Mouse (Mus musculus) cerebellum, adult (tissue): ENCODE measurements around the gene Uba52.

ENCODE experiments used
- ATAC-seq: cut with Nextera tagmentation; 2 replicates; pipeline ENCODE4 v1.9.2; 2017; ENCODE audit warnings: mild to moderate bottlenecking, moderate library complexity, mixed read lengths; ENCODE audit not compliant: insufficient number of reproducible peaks, low FRiP score, low TSS enrichment

Uba52 gene

DNA sequence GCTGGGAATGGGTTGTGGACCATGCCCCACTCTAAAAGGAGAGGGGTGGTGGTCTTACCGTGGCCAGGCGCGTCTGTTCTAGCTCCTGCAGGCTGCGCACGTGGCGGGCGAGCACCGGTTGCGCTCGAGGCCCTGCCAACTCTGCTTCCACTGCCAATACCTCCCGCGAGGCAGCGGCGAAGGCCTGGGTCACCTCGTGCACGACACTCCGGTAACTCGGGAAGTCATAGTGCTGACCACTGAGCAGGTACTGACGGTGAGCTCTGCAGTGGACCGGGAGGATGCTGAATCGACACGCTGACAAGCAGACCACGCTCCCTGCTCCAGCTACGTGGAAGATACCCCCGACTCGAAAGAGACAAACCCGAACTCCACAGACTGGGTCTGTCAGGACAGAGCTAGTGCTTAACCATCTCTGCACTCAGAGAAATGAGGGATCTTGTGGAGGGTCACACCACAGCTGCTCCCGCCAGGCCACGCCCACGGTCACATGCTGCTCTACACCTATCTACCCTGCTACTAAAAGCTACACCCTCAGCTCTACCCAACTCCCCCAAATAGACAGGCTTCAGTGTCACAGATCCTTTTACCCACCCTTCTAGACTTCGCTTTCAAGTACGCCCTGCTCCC is 4.8 kb downstream of the Uba52 start:
- ATAC-seq = no peak

DNA sequence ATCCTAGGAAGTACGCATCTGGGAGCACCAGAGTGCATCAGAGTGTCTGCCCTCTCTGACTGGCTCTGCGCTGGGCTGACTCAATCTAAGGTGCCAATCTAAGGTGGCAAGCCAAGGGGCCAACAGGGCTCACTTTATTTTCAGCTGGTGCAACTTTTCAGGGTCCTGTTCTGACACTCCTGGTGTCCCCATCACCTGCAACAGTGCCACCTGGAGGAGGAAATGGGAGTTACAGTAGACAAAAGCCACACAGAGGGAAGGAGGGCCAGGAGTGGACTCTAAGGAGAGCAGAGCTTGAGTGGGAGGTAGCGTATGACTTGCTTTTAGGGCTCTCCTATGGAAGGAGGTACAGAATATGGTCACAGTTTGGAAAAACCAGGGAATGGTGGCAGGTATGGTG is 5.8 kb downstream of the Uba52 start:
- ATAC-seq = no peak

GRCm38 (mm10) chr8:70504291-70504716 is 6.3 kb downstream of the Uba52 start:
- no peak for ATAC-seq

DNA sequence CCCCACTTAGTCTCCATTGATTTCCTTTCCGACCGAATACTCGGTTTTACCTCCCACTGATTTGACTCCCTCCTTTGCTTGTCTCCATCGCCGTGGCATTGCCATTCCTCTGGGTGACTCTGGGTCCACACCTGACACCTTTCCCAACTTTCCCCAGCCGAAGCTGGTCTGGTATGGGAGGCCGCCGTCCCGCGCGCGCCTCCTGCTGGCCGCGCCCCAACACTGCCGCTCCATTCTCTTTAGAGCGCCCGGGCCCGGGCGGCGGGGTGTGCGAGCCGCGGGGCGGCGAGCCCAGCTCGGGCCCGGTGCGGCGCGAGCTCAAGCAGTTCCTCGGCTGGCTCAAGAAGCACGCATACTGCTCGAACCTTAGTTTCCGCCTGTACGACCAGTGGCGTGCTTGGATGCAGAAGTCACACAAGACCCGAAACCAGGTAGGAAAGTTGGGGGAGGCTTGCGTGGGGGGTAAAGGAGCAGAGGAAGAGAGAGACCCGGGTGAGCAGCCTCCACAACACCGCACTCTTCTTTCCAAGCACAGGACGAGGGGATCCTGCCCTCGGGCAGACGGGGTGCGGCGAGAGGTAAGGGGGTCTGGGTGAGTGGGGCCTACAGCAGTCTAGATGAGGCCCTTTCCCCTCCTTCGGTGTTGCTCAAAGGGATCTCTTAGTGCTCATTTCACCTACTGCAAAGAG is 7.4 kb downstream of the Uba52 start:
- ATAC-seq = peak; percentile 14; the same call in 1 of the 2 replicates

DNA sequence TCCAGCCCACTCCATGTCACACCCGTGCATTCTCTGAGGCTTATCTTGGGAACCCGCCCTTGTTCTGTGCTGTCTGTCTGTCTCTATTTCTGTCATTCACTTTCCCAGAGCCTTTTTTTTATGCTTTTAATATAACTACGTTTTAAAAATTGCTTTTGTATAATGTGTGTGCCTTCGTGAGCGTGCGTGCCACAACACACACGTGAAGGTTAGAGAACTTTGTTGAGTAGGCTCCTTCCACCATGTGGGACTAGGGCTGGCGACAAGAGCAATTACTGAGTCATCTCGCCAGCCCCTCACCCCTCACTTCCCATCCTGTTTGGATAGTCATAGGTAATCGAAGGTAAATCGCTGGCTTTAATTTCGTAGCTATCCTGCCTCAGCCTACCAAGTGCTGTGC is 8.1 kb downstream of the Uba52 start:
- no peak for ATAC-seq

DNA sequence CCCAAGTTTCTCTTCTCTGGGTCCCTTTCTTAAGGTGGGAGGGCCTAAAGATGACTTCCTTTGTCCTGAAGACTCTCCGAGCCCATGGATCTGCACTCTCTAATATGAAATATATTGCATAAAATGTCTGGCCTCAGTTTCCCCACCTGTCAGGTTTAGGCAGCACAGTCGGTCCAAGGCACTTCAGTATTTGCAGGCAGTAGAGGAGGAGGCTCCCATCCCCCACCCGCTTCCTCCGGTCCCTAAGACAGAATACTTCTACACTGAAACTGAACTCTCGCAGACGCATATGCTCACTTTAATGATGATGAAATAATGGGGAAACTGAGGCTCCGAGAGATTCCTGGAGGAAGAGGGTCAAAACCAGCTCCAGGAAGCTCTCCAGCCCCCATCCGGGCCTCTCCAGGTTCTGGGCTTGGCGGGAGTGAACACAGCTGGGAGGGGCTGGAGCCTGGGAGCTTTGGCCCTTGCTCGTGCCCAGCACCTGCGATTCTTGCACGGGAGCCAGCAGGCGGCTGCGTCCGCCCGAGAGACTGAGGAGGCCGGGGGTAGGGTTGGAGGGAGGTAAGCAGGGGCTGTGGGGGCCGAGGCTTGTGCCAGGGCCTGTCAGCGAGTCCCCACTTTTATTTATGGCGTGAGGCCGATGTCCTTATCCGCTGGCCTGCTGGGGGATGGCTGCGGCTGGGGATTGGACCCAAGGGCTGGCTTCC is 8.6 kb downstream of the Uba52 start:
- ATAC-seq = no peak

DNA sequence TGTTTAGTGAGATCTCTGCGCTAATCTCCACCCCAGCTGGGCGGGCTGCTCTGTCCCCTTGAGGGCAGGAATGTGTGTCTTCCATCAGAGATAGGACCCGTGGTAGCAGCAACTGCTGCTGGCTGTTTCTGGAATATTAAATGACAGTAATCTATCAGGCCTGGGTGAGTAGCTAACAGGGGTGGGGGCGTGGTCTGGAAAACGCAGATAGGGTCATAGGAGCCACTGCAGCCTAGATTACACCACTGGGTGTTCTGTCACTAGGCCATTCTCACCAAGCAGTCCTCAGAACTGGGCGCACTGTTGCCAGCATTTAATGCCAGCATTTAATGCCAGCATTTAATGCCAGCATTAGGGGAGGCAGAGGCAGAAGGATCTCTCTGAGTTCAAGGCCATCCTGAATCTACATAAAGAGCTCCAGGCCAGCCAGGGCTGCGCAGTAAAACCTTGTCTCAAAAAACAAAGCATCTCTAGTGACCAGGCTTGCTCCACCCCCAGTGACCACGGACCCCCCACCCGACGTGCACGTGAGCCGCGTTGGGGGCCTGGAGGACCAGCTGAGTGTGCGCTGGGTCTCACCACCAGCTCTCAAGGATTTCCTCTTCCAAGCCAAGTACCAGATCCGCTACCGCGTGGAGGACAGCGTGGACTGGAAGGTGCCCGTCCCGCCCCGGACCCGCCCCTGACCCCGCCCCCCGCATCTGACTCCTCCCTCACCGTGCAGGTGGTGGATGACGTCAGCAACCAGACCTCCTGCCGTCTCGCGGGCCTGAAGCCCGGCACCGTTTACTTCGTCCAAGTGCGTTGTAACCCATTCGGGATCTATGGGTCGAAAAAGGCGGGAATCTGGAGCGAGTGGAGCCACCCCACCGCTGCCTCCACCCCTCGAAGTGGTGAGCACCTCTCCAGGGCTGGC is 10.0 kb downstream of the Uba52 start:
- ATAC-seq = no peak

DNA sequence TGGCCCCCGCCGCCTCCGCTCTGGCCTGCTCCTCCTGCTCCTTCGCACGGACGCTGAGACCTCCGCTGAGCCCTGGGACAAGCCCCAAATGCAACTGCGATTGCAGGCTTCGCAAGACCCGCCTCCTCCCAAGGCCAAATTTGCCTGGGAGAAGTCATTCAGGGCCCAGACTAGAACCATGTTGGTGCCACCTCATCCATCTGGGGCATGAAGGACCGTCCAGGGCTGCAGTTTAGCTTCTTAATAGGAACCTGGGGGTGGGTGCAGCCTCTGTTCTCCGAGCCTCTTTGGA is 14.9 kb downstream of the Uba52 start:
- no peak for ATAC-seq

DNA sequence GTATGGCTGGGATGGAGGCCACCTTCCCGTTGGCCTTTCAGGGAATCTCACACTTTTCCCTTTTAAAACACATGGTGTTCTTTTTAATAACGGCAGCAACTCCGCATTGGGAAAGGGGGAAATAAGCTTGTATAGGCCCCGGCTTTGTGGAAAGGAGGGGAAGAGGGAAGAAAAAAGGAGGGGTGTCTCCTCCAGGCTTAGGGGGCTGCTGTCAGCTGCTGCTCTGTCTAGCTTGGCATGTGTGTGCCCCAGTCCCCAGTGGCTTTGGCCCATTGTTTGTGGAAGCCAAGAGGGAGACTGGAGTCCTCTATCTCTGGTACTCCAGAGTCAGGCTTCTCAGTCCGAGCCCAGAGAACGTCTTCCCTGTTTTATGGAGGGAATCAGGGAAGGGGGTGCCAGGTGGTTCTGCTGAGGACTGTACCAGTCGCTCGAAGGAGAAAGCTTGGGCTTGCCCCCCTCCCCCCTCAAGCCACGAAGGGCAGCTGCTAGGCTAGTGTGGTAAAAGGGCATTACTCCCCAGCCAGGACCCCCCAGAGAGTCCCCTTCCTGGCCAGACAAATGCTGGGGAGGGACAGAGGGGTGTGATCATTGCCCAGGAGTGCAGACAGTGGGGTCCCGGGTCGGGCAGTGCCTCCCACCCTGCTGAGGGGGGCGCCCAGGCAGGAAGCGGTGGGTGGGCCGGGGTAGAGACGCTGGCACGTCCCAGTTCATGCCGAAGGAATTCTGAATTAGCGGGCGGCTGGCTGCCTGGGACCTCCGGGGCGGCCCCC is 15.4 kb downstream of the Uba52 start:
- no peak for ATAC-seq

GRCm38 (mm10) chr8:70494416-70494945 is 16.1 kb downstream of the Uba52 start:
- ATAC-seq = no peak

DNA sequence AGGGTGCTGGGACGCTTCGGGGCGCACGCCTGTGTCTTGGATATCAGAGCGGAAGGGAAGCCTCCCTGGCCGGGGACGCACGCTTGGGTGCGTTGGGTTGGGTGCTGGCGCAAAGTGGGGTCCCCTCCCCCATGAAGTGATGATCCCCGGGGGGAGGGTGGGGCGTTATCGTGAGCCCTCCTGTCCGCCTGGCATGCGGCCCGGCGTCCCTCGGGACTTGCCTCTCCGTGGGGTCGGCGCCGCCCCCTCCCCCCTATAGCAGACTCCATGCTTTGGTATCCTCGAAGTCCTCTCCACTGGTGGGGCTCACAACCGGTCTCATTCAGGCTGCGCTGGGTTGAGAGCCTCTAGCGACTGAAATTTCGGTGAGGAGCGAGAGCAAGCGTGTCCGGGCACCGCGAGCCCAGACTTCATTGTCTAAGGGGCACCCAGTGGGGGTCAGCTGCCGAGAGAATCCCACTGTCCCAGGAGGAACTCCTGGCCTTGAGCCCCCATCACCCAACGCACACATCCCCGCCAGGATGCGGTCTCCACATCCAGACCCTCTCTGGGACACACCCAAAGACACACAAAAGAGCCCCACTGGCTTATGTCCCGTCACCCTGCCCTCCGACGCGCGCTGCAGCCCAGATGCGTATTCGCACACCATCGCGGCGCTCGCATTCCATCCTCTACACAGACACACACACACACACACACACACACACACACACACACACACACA is 16.7 kb downstream of the Uba52 start:
- no peak for ATAC-seq

DNA sequence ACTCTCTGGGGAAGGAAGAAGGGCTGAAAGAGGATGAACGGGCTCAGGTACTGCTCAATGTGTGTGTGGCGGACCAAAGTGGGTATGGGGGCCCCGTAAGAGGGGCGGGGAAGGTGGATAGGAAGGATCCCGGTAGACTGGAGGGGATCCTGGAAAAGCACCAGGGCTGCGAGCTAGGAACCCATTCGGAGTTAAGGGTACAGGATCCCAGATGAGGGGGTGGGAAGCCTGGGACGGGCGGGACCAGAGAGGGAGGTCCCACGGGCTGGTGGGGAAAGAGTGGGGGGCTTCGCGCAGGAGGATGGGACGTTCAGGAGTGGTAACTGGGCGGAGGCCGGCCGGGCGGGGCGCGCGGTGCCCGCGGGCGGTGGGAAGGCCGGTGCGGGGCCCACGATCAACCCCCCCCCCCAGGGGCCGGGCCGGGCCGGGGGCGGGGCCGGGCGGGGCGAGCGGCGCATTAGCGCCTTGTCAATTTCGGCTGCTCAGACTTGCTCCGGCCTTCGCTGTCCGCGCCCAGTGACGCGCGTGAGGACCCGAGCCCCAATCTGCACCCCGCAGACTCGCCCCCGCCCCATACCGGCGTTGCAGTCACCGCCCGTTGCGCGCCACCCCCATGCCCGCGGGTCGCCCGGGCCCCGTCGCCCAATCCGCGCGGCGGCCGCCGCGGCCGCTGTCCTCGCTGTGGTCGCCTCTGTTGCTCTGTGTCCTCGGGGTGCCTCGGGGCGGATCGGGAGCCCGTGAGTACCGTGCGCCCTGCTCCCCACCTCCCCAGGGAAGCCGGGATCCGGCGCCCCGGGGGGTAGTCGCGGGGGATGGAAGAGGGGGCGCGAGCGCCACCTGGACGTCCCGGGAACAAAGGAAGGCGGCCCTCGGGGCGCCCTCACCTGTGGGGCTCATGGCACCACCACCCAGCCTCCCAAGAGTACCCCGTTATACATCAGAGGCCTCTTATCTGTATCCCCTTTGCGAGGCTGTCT is 17.6 kb downstream of the Uba52 start, which contains the start of gene Crlf1:
Gene Crlf1 (plus strand): TSS at position 495 of the 977 bp plus-strand sequence.
- no peak for ATAC-seq

DNA sequence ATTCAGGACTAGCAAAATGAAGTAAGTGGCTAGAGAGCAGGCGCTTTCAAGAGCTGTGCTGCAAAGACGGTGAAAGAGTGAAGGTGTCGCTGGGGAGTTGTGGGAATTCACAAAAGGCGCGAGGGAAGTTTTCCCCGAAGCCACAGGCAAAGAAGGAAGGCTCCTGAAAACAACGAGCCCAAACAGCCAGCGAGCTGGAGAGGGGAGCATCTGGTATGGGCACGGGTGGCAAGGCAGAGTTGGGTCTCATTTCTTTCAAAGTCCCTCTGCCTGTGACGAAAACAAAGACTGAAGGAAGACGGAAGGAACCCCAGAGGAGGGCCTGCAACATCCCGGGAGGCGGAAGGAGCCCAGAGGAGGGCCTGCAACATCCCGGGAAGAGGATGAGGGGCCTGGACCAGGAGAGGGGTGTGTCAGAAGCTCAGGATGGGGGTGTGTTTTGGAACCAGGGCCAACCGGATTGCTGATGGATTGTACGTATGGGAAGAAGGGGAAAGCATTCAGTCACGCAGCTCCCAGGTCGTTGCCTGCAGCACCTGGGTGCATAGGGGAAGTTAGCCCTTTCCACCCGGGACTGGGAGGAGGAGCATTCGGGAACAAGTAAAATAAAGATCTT is 19.6 kb downstream of the Uba52 start:
- no peak for ATAC-seq

GRCm38 (mm10) chr8:70490061-70490879 is 20.3 kb downstream of the Uba52 start:
- no peak for ATAC-seq

GRCm38 (mm10) chr8:70489576-70489975 is 21.0 kb downstream of the Uba52 start:
- no peak for ATAC-seq

DNA sequence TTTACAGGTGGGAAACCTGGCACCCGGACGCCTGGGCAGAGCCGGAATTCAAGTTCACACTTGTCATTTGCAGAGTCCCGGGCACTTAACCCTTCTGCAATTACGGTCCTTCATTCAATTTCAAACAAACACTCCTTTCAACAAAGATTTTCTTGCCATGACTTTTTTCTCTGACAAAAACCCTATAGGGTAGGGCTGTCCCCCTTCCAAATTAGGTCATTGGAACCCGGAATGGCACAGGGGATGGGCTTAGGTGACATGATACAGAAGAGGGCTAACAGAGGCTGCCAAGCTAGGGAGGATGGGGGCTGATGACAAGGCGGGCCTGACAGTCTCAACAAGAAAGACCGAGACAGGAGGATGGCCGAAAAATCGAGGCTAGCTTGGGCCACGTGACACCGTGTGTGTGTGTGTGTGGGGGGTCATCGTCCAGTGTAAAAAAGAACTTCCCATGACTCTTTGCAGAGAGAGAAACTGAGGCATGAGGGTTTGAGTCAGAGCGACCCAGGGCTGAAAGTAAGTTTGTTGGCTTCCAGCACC is 21.6 kb downstream of the Uba52 start:
- ATAC-seq = no peak
